Mouse (Mus musculus) ZHBTc4 (cell line): Measurements from ENCODE around the gene 1700102P08Rik.

Experiments
- DNase-seq: peaks from one replicate; pipeline ENCODE4 v3.0.0-alpha.2; 2011; ENCODE audit warnings: low read depth, low spot score

Gene 1700102P08Rik

GRCm38 (mm10) chr9:108392676-108393075 is at the start of gene 1700102P08Rik:
1700102P08Rik (plus strand) TSS chr9:108392805.
- peak; percentile 93 for DNase-seq

- DNase-seq: no peak
Measured at GRCm38 (mm10) chr9:108343331-108343730, 49.3 kb upstream of the 1700102P08Rik start.

- no peak for DNase-seq
Measured at GRCm38 (mm10) chr9:108343835-108344234, 48.8 kb upstream of the 1700102P08Rik start.

- no peak for DNase-seq
Measured at GRCm38 (mm10) chr9:108344471-108344870, 48.1 kb upstream of the 1700102P08Rik start.

GRCm38 (mm10) chr9:108347024-108347423 is 45.6 kb upstream of the 1700102P08Rik start:
- no peak for DNase-seq

GRCm38 (mm10) chr9:108347540-108348289 is 44.9 kb upstream of the 1700102P08Rik start, which contains the start of gene Usp4:
Usp4 (plus strand) TSS chr9:108347853.
- peak; percentile 91 for DNase-seq

- peak; percentile 35 for DNase-seq
Measured at GRCm38 (mm10) chr9:108348290-108348680, 44.3 kb upstream of the 1700102P08Rik start.

GRCm38 (mm10) chr9:108349727-108350126 is 42.9 kb upstream of the 1700102P08Rik start:
- DNase-seq: no peak

- no peak for DNase-seq
Measured at GRCm38 (mm10) chr9:108378234-108378633, 14.4 kb upstream of the 1700102P08Rik start.

- no peak for DNase-seq
Measured at GRCm38 (mm10) chr9:108378736-108379135, 13.9 kb upstream of the 1700102P08Rik start.

- no peak for DNase-seq
Measured at GRCm38 (mm10) chr9:108379294-108379693, 13.3 kb upstream of the 1700102P08Rik start.

GRCm38 (mm10) chr9:108381382-108381781 is 11.2 kb upstream of the 1700102P08Rik start:
- no peak for DNase-seq

- peak; percentile 81 for DNase-seq
Measured at GRCm38 (mm10) chr9:108385006-108385405, 7.6 kb upstream of the 1700102P08Rik start.

- no peak for DNase-seq
Measured at GRCm38 (mm10) chr9:108386816-108387215, 5.8 kb upstream of the 1700102P08Rik start.

- DNase-seq: no peak
Measured at GRCm38 (mm10) chr9:108388601-108389000, 4.0 kb upstream of the 1700102P08Rik start.

- peak; percentile 45 for DNase-seq
Measured at GRCm38 (mm10) chr9:108389220-108389619, 3.4 kb upstream of the 1700102P08Rik start.

GRCm38 (mm10) chr9:108394191-108394590 is 1.6 kb downstream of the 1700102P08Rik start:
- DNase-seq: no peak

- DNase-seq: no peak
Measured at GRCm38 (mm10) chr9:108395427-108395826, 2.8 kb downstream of the 1700102P08Rik start.

- no peak for DNase-seq
Measured at GRCm38 (mm10) chr9:108398324-108398723, 5.7 kb downstream of the 1700102P08Rik start.

GRCm38 (mm10) chr9:108401186-108401960 is 8.8 kb downstream of the 1700102P08Rik start:
- DNase-seq: no peak

GRCm38 (mm10) chr9:108403081-108403480 is 10.5 kb downstream of the 1700102P08Rik start:
- DNase-seq: no peak

GRCm38 (mm10) chr9:108404451-108404850 is 11.8 kb downstream of the 1700102P08Rik start:
- peak; percentile 47 for DNase-seq

GRCm38 (mm10) chr9:108409535-108409934 is 16.9 kb downstream of the 1700102P08Rik start:
- DNase-seq: no peak
